Mouse (Mus musculus): ENCODE results near the gene Tmbim6. TPM values are rescaled to one million over a fixed set of nuclear protein-coding genes. Genes with fewer than 3 reads are reported as not detected.
A peak's percentile ranks its signal among the peaks of the same experiment; 100 is the strongest.

Tmbim6 gene
- polyA plus RNA-seq, 1 experiment from 2014 or later: 317 TPM

DNA sequence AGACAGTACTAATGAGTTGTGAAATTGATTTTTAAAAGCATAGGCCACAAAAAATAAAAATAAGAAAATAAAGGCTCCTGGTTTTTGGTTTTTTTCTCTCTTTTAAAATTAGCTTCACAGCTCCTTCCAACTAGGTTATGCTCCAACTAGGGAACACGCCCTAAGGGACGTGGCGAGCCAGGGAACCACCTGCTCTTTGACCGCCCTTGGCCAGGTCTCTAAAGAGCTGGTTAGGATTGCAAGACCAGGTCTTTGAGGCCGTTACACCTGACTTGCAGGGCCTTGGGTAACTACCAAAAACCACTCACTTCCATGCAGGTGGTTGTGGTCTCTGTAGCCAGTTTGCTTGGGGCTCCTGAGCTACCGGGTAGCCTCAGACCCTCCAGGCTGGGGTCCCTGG lies 707 bp upstream of the Tmbim6 start:
- Histone ChIP-seq H3K4me1 (ENCODE audit: control insufficient read depth, insufficient read depth, low read length) (peaks cover 30% of the 10 kb centered on the region), H3K9me3 (ENCODE audit: control insufficient read depth, low read depth, low read length) (no peaks in the 10 kb centered on the region), H3K4me2 (replicated peaks; ENCODE audit: low read depth, low read length) (peak overlapping the region; percentile 72), H3K4me3 (ENCODE audit: low read depth, low read length) (peak overlapping the region; percentile 89), H3K27me3 (ENCODE audit: control insufficient read depth, insufficient read depth, low read length) (no peaks in the 10 kb centered on the region), H3K27ac (ENCODE audit: low read length) (peak overlapping the region; percentile 0; the same call in 1 of the 2 replicates), H3K9ac (replicated peaks; ENCODE audit: low read depth, low read length) (no peak overlapping the region; the same call in 1 of the 2 replicates), H3K36me3 (ENCODE audit: control insufficient read depth, insufficient read depth, low read length) (no peaks in the 10 kb centered on the region)
- no peak for ATAC-seq (ENCODE audit: insufficient number of reproducible peaks, insufficient read depth, low FRiP score, low read depth)
- 83% methylated on average over 6 of the region's 6 CpGs for WGBS

DNA sequence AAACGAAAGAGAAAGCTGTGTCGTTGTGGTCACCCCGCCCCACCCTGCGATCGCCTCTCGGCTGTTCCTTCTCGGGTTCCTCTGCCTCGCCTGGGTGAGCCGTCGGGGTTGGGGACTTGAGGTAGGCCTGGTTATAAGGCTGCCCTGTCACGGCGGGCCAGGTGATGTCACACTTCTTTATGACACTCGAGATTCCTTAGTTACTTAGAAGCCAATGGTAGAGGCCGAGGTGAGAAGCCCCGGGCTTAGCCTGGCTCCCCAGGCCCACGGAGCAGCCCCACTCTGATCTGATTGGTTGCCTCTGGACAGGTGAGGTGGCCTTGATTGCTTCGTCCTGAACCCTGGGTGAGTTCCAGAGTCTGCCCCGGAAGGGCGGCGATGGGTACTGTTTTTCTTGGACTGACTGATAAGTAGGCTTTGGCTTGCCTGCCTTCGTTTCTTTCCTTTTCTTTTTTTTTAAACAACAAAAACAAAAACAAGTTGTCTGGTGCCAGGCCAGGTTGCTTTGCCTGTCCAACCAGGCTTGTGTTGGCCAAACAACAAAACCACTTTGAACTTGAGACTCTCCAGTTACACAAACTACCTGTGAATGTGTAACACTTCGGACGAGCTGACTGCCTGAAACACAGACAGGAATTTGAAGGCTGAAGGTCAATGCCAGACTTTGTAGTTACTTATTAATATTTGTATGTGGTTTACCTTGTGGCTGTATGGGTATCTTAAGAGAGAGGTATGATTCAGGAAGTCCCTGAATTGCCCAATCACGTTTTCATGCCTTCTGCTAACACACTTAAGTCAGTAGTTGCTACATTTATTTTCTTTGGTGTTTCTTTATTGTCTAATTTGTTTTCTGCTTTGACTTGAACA lies 937 bp downstream of the Tmbim6 start:
- 4% methylated on average over 24 of the region's 24 CpGs for WGBS
- H3K4me1 ChIP-seq (ENCODE audit: control insufficient read depth, insufficient read depth, low read length): peaks cover 37% of the 10 kb centered on the region
- H3K27ac ChIP-seq (ENCODE audit: low read length): peak overlapping the region; percentile 91
- ATAC-seq (ENCODE audit: insufficient number of reproducible peaks, insufficient read depth, low FRiP score, low read depth): peak; percentile 25
- no peaks in the 10 kb centered on the region for H3K9me3 ChIP-seq (ENCODE audit: control insufficient read depth, low read depth, low read length)
- H3K4me3 ChIP-seq (ENCODE audit: low read depth, low read length): peak overlapping the region; percentile 89
- H3K9ac ChIP-seq (replicated peaks; ENCODE audit: low read depth, low read length): peak overlapping the region; percentile 85
- no peaks in the 10 kb centered on the region for H3K36me3 ChIP-seq (ENCODE audit: control insufficient read depth, insufficient read depth, low read length)
- H3K4me2 ChIP-seq (replicated peaks; ENCODE audit: low read depth, low read length): peak overlapping the region; percentile 66
- no peaks in the 10 kb centered on the region for H3K27me3 ChIP-seq (ENCODE audit: control insufficient read depth, insufficient read depth, low read length)

DNA sequence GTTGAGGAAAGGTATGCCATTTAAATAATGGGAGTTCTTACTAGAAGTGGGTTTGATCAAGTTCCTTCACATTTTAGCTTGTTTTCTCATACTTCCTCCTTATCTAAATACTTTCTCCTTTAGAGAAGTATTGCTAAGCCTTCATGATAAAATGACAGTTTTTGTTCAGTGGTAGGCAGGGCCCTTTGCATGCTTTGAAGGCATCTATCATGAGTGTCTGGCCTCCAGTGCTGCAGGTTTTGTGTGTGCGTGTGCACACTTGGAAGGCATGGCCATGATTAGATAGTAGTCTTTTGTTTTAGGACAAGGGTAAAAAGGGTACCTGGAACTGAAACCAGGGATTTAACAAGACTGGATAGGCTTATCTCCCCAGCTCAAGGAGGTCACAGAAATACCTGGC lies 3.8 kb downstream of the Tmbim6 start:
- ATAC-seq (ENCODE audit: insufficient number of reproducible peaks, insufficient read depth, low FRiP score, low read depth): no peak
- Histone ChIP-seq H3K9ac (replicated peaks; ENCODE audit: low read depth, low read length) (no peak overlapping the region), H3K4me2 (replicated peaks; ENCODE audit: low read depth, low read length) (no peak overlapping the region), H3K4me1 (ENCODE audit: control insufficient read depth, insufficient read depth, low read length) (peaks cover 38% of the 10 kb centered on the region), H3K27ac (ENCODE audit: low read length) (no peak overlapping the region), H3K36me3 (ENCODE audit: control insufficient read depth, insufficient read depth, low read length) (no peaks in the 10 kb centered on the region), H3K4me3 (ENCODE audit: low read depth, low read length) (no peak overlapping the region), H3K27me3 (ENCODE audit: control insufficient read depth, insufficient read depth, low read length) (no peaks in the 10 kb centered on the region), H3K9me3 (ENCODE audit: control insufficient read depth, low read depth, low read length) (no peaks in the 10 kb centered on the region)
- WGBS: 60% methylated on average over 1 of the region's 1 CpGs

DNA sequence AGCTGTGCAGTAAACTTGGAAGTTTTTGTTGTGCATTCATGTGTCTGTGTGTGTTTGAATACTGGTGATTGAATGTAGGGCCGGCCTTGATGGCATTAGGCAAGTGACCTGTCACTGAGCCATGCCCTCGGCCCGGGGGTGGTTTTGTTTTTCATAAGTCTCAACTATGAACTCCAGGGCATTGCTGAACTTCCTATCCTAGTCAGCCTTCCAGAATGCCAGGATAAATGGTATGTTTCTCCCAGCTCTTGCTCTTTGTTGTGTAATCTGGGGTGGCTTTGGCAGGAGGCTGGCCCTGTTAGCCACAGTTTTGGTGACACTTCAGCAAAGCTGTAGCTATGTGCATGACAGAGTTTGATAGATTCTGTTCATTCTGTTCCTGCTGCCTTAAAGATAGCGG lies 4.2 kb downstream of the Tmbim6 start:
- Histone ChIP-seq H3K4me2 (replicated peaks; ENCODE audit: low read depth, low read length) (no peak overlapping the region), H3K36me3 (ENCODE audit: control insufficient read depth, insufficient read depth, low read length) (no peaks in the 10 kb centered on the region; the same call in 1 of the 2 replicates), H3K27me3 (ENCODE audit: control insufficient read depth, insufficient read depth, low read length) (no peaks in the 10 kb centered on the region), H3K4me1 (ENCODE audit: control insufficient read depth, insufficient read depth, low read length) (peaks cover 38% of the 10 kb centered on the region), H3K9me3 (ENCODE audit: control insufficient read depth, low read depth, low read length) (no peaks in the 10 kb centered on the region), H3K4me3 (ENCODE audit: low read depth, low read length) (no peak overlapping the region), H3K9ac (replicated peaks; ENCODE audit: low read depth, low read length) (no peak overlapping the region), H3K27ac (ENCODE audit: low read length) (no peak overlapping the region)
- 61% methylated on average over 4 of the region's 4 CpGs for WGBS
- no peak for ATAC-seq (ENCODE audit: insufficient number of reproducible peaks, insufficient read depth, low FRiP score, low read depth)

DNA sequence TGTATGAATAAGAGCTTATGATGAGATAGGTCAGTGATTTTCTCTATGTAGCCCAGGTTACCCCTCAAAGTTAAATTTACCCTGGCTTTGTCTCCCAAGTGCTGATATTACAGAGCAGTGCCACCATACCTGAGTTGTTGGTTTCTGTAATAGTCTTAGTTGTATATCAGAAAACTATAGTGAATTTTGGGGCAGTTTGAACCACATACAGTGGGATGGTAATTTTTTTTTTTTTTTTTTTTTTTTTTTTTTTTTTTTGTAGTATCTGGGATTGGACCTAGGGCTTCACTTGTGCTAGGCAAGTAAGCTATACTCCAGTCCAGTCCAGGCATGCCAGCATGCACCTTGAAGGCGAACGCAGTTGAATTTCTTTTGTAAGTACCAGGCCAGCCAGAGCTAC lies 4.9 kb downstream of the Tmbim6 start:
- no peak overlapping the region for H3K27ac ChIP-seq (ENCODE audit: low read length)
- no peak overlapping the region for H3K4me2 ChIP-seq (replicated peaks; ENCODE audit: low read depth, low read length)
- no peaks in the 10 kb centered on the region for H3K9me3 ChIP-seq (ENCODE audit: control insufficient read depth, low read depth, low read length)
- WGBS: 77% methylated on average over 2 of the region's 2 CpGs
- H3K9ac ChIP-seq (replicated peaks; ENCODE audit: low read depth, low read length): no peak overlapping the region
- no peaks in the 10 kb centered on the region for H3K27me3 ChIP-seq (ENCODE audit: control insufficient read depth, insufficient read depth, low read length)
- ATAC-seq (ENCODE audit: insufficient number of reproducible peaks, insufficient read depth, low FRiP score, low read depth): no peak
- peaks cover 5% of the 10 kb centered on the region; the same call in 1 of the 2 replicates for H3K36me3 ChIP-seq (ENCODE audit: control insufficient read depth, insufficient read depth, low read length)
- H3K4me3 ChIP-seq (ENCODE audit: low read depth, low read length): no peak overlapping the region
- peaks cover 36% of the 10 kb centered on the region for H3K4me1 ChIP-seq (ENCODE audit: control insufficient read depth, insufficient read depth, low read length)

DNA sequence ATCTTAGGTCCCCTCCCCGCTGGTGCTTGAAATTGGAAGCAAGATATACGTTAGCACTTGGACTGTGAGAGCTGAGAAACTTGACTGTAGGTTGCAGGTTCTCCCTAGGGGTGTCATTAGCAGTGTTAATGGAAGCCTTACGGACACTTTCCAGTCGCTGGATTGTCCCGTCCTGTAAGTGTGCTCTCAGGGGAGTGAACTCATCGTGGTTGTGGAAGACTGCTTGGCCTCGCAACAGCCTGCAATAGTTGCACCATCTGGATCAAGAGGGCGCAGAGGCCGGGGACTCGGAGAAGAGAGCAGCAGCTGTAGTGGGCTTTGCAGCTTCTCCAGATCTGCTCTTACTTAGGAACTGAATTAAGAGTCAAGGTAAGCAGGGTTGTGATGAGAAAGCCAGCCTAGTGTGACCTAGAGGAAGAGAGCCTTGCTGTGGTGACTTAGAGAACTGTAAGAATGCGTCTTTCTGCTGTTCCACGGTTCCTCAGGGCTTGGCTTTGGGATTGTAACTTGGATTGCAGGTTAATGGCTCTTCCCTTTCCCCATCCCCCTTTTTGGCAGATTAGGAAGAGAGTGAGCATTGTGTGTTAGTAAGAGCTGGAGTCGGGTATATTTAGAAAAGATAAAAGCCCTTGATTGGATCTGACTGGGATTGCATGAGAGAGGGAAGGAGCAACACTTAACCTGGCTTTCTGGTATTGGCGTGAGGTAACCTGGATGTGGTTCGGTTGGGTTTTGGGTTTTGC lies 7.0 kb downstream of the Tmbim6 start:
- no peak for ATAC-seq (ENCODE audit: insufficient number of reproducible peaks, insufficient read depth, low FRiP score, low read depth)
- H3K9ac ChIP-seq (replicated peaks; ENCODE audit: low read depth, low read length): no peak overlapping the region
- H3K27ac ChIP-seq (ENCODE audit: low read length): no peak overlapping the region
- peaks cover 31% of the 10 kb centered on the region for H3K4me1 ChIP-seq (ENCODE audit: control insufficient read depth, insufficient read depth, low read length)
- no peaks in the 10 kb centered on the region for H3K9me3 ChIP-seq (ENCODE audit: control insufficient read depth, low read depth, low read length)
- no peak overlapping the region for H3K4me3 ChIP-seq (ENCODE audit: low read depth, low read length)
- H3K4me2 ChIP-seq (replicated peaks; ENCODE audit: low read depth, low read length): no peak overlapping the region
- H3K27me3 ChIP-seq (ENCODE audit: control insufficient read depth, insufficient read depth, low read length): no peaks in the 10 kb centered on the region
- H3K36me3 ChIP-seq (ENCODE audit: control insufficient read depth, insufficient read depth, low read length): peaks cover 17% of the 10 kb centered on the region
- 81% methylated on average over 15 of the region's 15 CpGs for WGBS

DNA sequence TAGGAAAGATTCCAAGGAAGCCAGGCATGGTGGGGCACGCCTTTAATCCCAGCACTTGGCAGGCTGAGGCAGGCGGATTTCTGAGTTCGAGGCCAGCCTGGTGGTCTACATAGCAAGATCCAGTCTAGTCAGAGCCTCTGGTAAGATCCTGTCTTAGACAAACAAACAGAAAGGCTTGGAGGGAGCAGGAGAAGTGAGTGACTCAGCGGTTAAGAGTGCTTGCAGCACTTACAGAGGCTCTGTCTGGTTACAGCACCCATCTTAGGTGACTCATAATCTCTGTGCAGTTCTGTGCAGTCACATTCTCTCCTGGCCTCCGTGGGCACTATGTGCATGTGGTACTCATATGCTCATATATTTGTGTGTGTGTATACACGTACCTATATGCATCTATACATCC lies 7.9 kb downstream of the Tmbim6 start:
- Histone ChIP-seq H3K27ac (ENCODE audit: low read length) (no peak overlapping the region), H3K4me1 (ENCODE audit: control insufficient read depth, insufficient read depth, low read length) (peaks cover 22% of the 10 kb centered on the region), H3K9me3 (ENCODE audit: control insufficient read depth, low read depth, low read length) (no peaks in the 10 kb centered on the region), H3K4me2 (replicated peaks; ENCODE audit: low read depth, low read length) (no peak overlapping the region), H3K36me3 (ENCODE audit: control insufficient read depth, insufficient read depth, low read length) (peaks cover 26% of the 10 kb centered on the region), H3K4me3 (ENCODE audit: low read depth, low read length) (no peak overlapping the region), H3K27me3 (ENCODE audit: control insufficient read depth, insufficient read depth, low read length) (no peaks in the 10 kb centered on the region), H3K9ac (replicated peaks; ENCODE audit: low read depth, low read length) (no peak overlapping the region)
- WGBS: 87% methylated on average over 6 of the region's 6 CpGs
- ATAC-seq (ENCODE audit: insufficient number of reproducible peaks, insufficient read depth, low FRiP score, low read depth): no peak

DNA sequence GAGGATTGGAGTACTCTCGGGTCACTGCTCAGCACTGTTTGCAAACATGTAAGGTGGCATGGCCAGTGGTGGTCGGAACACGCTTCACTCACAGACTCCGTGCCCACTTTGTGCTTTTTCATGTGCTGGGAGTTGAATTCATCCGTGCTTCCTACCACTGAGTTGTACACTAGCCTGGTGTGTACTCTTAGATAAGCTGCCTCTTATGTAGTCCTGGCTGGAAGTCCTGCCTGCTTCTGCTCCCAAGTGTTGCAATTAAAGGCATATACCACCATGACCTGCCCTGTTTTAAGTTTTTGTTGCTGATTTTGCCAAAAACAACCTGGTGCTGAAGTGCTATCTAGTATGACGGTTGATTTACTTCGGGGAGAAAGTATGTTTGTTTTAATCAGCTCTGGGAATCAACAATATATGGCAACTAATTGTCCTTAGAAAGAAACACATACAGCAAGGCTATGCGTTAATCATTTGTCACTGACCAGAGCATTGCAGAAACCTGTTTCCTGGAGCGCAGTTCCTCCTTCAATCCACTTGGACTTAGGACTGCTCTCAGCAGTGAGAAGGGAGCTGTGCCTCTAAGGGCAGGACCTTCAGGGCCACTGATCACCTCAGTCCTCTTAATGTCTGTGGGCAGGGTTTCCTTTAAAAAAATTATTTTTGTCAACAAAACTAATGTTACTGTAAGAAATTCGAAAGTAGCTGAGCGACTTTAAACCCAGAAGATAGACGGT lies 10.6 kb downstream of the Tmbim6 start:
- H3K4me1 ChIP-seq (ENCODE audit: control insufficient read depth, insufficient read depth, low read length): peaks cover 4% of the 10 kb centered on the region; the same call in 1 of the 2 replicates
- H3K9ac ChIP-seq (replicated peaks; ENCODE audit: low read depth, low read length): no peak overlapping the region
- no peaks in the 10 kb centered on the region for H3K27me3 ChIP-seq (ENCODE audit: control insufficient read depth, insufficient read depth, low read length)
- no peaks in the 10 kb centered on the region for H3K9me3 ChIP-seq (ENCODE audit: control insufficient read depth, low read depth, low read length)
- no peak overlapping the region for H3K4me3 ChIP-seq (ENCODE audit: low read depth, low read length)
- H3K4me2 ChIP-seq (replicated peaks; ENCODE audit: low read depth, low read length): no peak overlapping the region
- 88% methylated on average over 12 of the region's 12 CpGs for WGBS
- no peak overlapping the region for H3K27ac ChIP-seq (ENCODE audit: low read length)
- no peak for ATAC-seq (ENCODE audit: insufficient number of reproducible peaks, insufficient read depth, low FRiP score, low read depth)
- peaks cover 53% of the 10 kb centered on the region for H3K36me3 ChIP-seq (ENCODE audit: control insufficient read depth, insufficient read depth, low read length)

Measured in stomach, embryonic 14.5 days (tissue).